Mouse (Mus musculus) embryonic facial prominence, embryonic 12.5 days (tissue): Measurements from ENCODE around the gene Gphb5. TPM values are rescaled to one million over a fixed set of nuclear protein-coding genes. Genes with fewer than 3 reads are reported as not detected.

ENCODE experiments used
- ATAC-seq: fragments of 200-750 bp; cut with Nextera tagmentation; 2 replicates; pipeline ENCODE4 v1.8.0; 2017; ENCODE audit not compliant: insufficient number of reproducible peaks, insufficient read depth, low FRiP score, low TSS enrichment
- H3K27ac ChIP-seq: fragments of 300-500 bp; sonication (generic); 2 replicates; pipeline ENCODE4 v1.5.1; 2016; ENCODE audit warnings: mild to moderate bottlenecking
- H3K27me3 ChIP-seq: fragments of 300-500 bp; sonication (generic); 2 replicates; pipeline ENCODE4 v1.6.1; 2016; ENCODE audit warnings: mild to moderate bottlenecking, moderate library complexity
- H3K36me3 ChIP-seq: fragments of 300-500 bp; sonication (generic); 2 replicates; pipeline ENCODE4 v1.6.1; 2016; ENCODE audit warnings: mild to moderate bottlenecking
- H3K4me1 ChIP-seq: fragments of 300-500 bp; sonication (generic); 2 replicates; pipeline ENCODE4 v1.6.1; 2016
- H3K4me2 ChIP-seq: fragments of 300-500 bp; sonication (generic); replicated peaks from 2 replicates; pipeline ENCODE4 v1.6.1; 2016; ENCODE audit warnings: mild to moderate bottlenecking, moderate library complexity
- H3K4me3 ChIP-seq: fragments of 300-500 bp; sonication (generic); 2 replicates; pipeline ENCODE4 v1.5.1; 2016; ENCODE audit warnings: mild to moderate bottlenecking
- H3K9ac ChIP-seq: fragments of 300-500 bp; sonication (generic); 2 replicates; pipeline ENCODE4 v1.6.1; 2016; ENCODE audit warnings: mild to moderate bottlenecking, moderate library complexity
- H3K9me3 ChIP-seq: fragments of 300-500 bp; sonication (generic); 2 replicates; pipeline ENCODE4 v1.6.1; 2016; ENCODE audit warnings: mild to moderate bottlenecking, moderate library complexity
- WGBS: fragments of 180-500 bp; shearing (Covaris S2); methylation state at CpG from one replicate; pipeline ENCODE4 v1.1.7; 2016; 5-methylcytosine and 5-hydroxymethylcytosine counted together
- polyA plus RNA-seq: library from polyadenylated mRNA; unstranded; fragments of >200 nt; fragmentation: Nextera tagmentation; extraction: Ambion mirVana; gene quantifications from 2 replicates; pipeline ENCODE4 v1.2.1, GENCODE M21; 2016

Gphb5 gene
- polyA plus RNA-seq, 1 experiment from 2014 or later, result 0.10 TPM

- Histone ChIP-seq H3K27ac (no peak overlapping the region), H3K9ac (no peak overlapping the region), H3K4me1 (0 out of 2 replicates have a peak, but pooled peaks cover 3% of the 10 kb centered on the region), H3K4me2 (no peak overlapping the region), H3K4me3 (no peak overlapping the region), H3K9me3 (no peaks in the 10 kb centered on the region), H3K36me3 (no peaks in the 10 kb centered on the region), H3K27me3 (no peaks in the 10 kb centered on the region)
- ATAC-seq, result no peak
- WGBS, result 46% methylated on average over 20 of the region's 20 CpGs
Measured at GRCm38 (mm10) chr12:75389308-75390135, 27.1 kb downstream of the Gphb5 start.

GRCm38 (mm10) chr12:75388521-75388920, 28.1 kb downstream of the Gphb5 start:
- H3K36me3 ChIP-seq, result no peaks in the 10 kb centered on the region
- no peak overlapping the region for H3K9ac ChIP-seq
- H3K4me3 ChIP-seq, result no peak overlapping the region
- no peaks in the 10 kb centered on the region for H3K9me3 ChIP-seq
- ATAC-seq, result no peak
- 94% methylated on average over 9 of the region's 9 CpGs for WGBS
- H3K27ac ChIP-seq, result no peak overlapping the region
- H3K4me1 ChIP-seq, result 0 out of 2 replicates have a peak, but pooled peaks cover 3% of the 10 kb centered on the region
- H3K4me2 ChIP-seq, result no peak overlapping the region
- H3K27me3 ChIP-seq, result no peaks in the 10 kb centered on the region

- Histone ChIP-seq H3K4me3 (no peak overlapping the region), H3K4me1 (0 out of 2 replicates have a peak, but pooled peaks cover 3% of the 10 kb centered on the region), H3K9me3 (no peaks in the 10 kb centered on the region), H3K27ac (no peak overlapping the region), H3K36me3 (no peaks in the 10 kb centered on the region), H3K9ac (no peak overlapping the region), H3K4me2 (no peak overlapping the region), H3K27me3 (no peaks in the 10 kb centered on the region)
- WGBS, result 91% methylated on average over 15 of the region's 15 CpGs
- no peak for ATAC-seq
Measured at GRCm38 (mm10) chr12:75387846-75388245, 28.7 kb downstream of the Gphb5 start.

GRCm38 (mm10) chr12:75387156-75387555, 29.4 kb downstream of the Gphb5 start:
- 71% methylated on average over 8 of the region's 8 CpGs for WGBS
- no peaks in the 10 kb centered on the region for H3K9me3 ChIP-seq
- H3K4me3 ChIP-seq, result no peak overlapping the region
- 0 out of 2 replicates have a peak, but pooled peaks cover 3% of the 10 kb centered on the region for H3K4me1 ChIP-seq
- no peak for ATAC-seq
- no peaks in the 10 kb centered on the region for H3K36me3 ChIP-seq
- H3K27me3 ChIP-seq, result no peaks in the 10 kb centered on the region
- no peak overlapping the region for H3K27ac ChIP-seq
- H3K9ac ChIP-seq, result no peak overlapping the region
- H3K4me2 ChIP-seq, result no peak overlapping the region

GRCm38 (mm10) chr12:75386731-75387130, 29.9 kb downstream of the Gphb5 start:
- H3K36me3 ChIP-seq, result no peaks in the 10 kb centered on the region
- H3K4me3 ChIP-seq, result no peak overlapping the region
- 90% methylated on average over 9 of the region's 9 CpGs for WGBS
- H3K27ac ChIP-seq, result no peak overlapping the region
- H3K27me3 ChIP-seq, result no peaks in the 10 kb centered on the region
- H3K4me1 ChIP-seq, result 0 out of 2 replicates have a peak, but pooled peaks cover 3% of the 10 kb centered on the region
- H3K9me3 ChIP-seq, result no peaks in the 10 kb centered on the region
- no peak overlapping the region for H3K4me2 ChIP-seq
- H3K9ac ChIP-seq, result no peak overlapping the region
- ATAC-seq, result no peak

- H3K4me2 ChIP-seq, result no peak overlapping the region
- no peaks in the 10 kb centered on the region for H3K4me1 ChIP-seq
- no peak overlapping the region for H3K27ac ChIP-seq
- no peaks in the 10 kb centered on the region for H3K9me3 ChIP-seq
- H3K4me3 ChIP-seq, result no peak overlapping the region
- H3K9ac ChIP-seq, result no peak overlapping the region
- H3K27me3 ChIP-seq, result no peaks in the 10 kb centered on the region
- H3K36me3 ChIP-seq, result no peaks in the 10 kb centered on the region
- WGBS, result 83% methylated on average over 6 of the region's 6 CpGs
- no peak for ATAC-seq
Measured at GRCm38 (mm10) chr12:75376126-75376525, 40.5 kb downstream of the Gphb5 start.

- ATAC-seq, result no peak
- H3K27ac ChIP-seq, result no peak overlapping the region
- no peaks in the 10 kb centered on the region for H3K4me1 ChIP-seq
- 90% methylated on average over 12 of the region's 12 CpGs for WGBS
- no peaks in the 10 kb centered on the region for H3K27me3 ChIP-seq
- H3K4me2 ChIP-seq, result no peak overlapping the region
- H3K36me3 ChIP-seq, result no peaks in the 10 kb centered on the region
- no peaks in the 10 kb centered on the region for H3K9me3 ChIP-seq
- H3K9ac ChIP-seq, result no peak overlapping the region
- no peak overlapping the region for H3K4me3 ChIP-seq
Measured at GRCm38 (mm10) chr12:75375060-75375459, 41.5 kb downstream of the Gphb5 start.

GRCm38 (mm10) chr12:75374437-75374836, 42.1 kb downstream of the Gphb5 start:
- H3K36me3 ChIP-seq, result no peaks in the 10 kb centered on the region
- WGBS, result 81% methylated on average over 10 of the region's 10 CpGs
- no peak overlapping the region for H3K27ac ChIP-seq
- H3K27me3 ChIP-seq, result no peaks in the 10 kb centered on the region
- H3K4me3 ChIP-seq, result no peak overlapping the region
- H3K9me3 ChIP-seq, result no peaks in the 10 kb centered on the region
- H3K4me1 ChIP-seq, result no peaks in the 10 kb centered on the region
- no peak for ATAC-seq
- H3K9ac ChIP-seq, result no peak overlapping the region
- no peak overlapping the region for H3K4me2 ChIP-seq

GRCm38 (mm10) chr12:75369418-75369851, 47.1 kb downstream of the Gphb5 start:
- WGBS, result 65% methylated on average over 2 of the region's 2 CpGs
- no peaks in the 10 kb centered on the region for H3K27me3 ChIP-seq
- no peak overlapping the region for H3K4me2 ChIP-seq
- no peak overlapping the region for H3K27ac ChIP-seq
- ATAC-seq, result no peak
- no peaks in the 10 kb centered on the region for H3K36me3 ChIP-seq
- no peak overlapping the region for H3K9ac ChIP-seq
- H3K4me1 ChIP-seq, result no peaks in the 10 kb centered on the region
- H3K9me3 ChIP-seq, result no peaks in the 10 kb centered on the region
- no peak overlapping the region for H3K4me3 ChIP-seq

- no peaks in the 10 kb centered on the region; the same call in 1 of the 2 replicates for H3K9me3 ChIP-seq
- H3K4me3 ChIP-seq, result no peak overlapping the region
- no peak for ATAC-seq
- no peak overlapping the region for H3K27ac ChIP-seq
- no peak overlapping the region for H3K4me2 ChIP-seq
- no peak overlapping the region for H3K9ac ChIP-seq
- H3K36me3 ChIP-seq, result no peaks in the 10 kb centered on the region
- H3K27me3 ChIP-seq, result no peaks in the 10 kb centered on the region
- WGBS, result 82% methylated on average over 5 of the region's 5 CpGs
- no peaks in the 10 kb centered on the region for H3K4me1 ChIP-seq
Measured at GRCm38 (mm10) chr12:75368527-75368926, 48.1 kb downstream of the Gphb5 start.

- Histone ChIP-seq H3K4me2 (no peak overlapping the region), H3K27me3 (no peaks in the 10 kb centered on the region), H3K4me3 (no peak overlapping the region), H3K27ac (no peak overlapping the region), H3K36me3 (no peaks in the 10 kb centered on the region), H3K4me1 (no peaks in the 10 kb centered on the region), H3K9ac (no peak overlapping the region), H3K9me3 (no peaks in the 10 kb centered on the region; the same call in 1 of the 2 replicates)
- 93% methylated on average over 6 of the region's 6 CpGs for WGBS
- no peak for ATAC-seq
Measured at GRCm38 (mm10) chr12:75367371-75367770, 49.2 kb downstream of the Gphb5 start.

GRCm38 (mm10) chr12:75365621-75366124, 50.9 kb downstream of the Gphb5 start:
- no peak overlapping the region for H3K9ac ChIP-seq
- H3K36me3 ChIP-seq, result no peaks in the 10 kb centered on the region
- H3K4me2 ChIP-seq, result no peak overlapping the region
- WGBS, result 90% methylated on average over 14 of the region's 14 CpGs
- H3K4me3 ChIP-seq, result no peak overlapping the region
- ATAC-seq, result no peak
- no peak overlapping the region for H3K27ac ChIP-seq
- H3K4me1 ChIP-seq, result no peaks in the 10 kb centered on the region
- no peaks in the 10 kb centered on the region; the same call in 1 of the 2 replicates for H3K9me3 ChIP-seq
- no peaks in the 10 kb centered on the region for H3K27me3 ChIP-seq
